Mouse (Mus musculus): ENCODE measurements around the gene Ddx39b.

GRCm38 (mm10) chr17:35209785-35210535, 31.6 kb upstream of the Ddx39b start:
- TF ChIP-seq CTCF (IDR thresholded peaks at IDR 0.05; ENCODE audit: insufficient read depth, low read depth, low read length) (no peak), POLR2A (IDR thresholded peaks at IDR 0.05; ENCODE audit: insufficient read depth, low read depth, low read length) (no peak)
